Mouse (Mus musculus) limb, embryonic 14.5 days (tissue): ENCODE measurements around the gene Cyp2j7. TPM values are rescaled to one million over a fixed set of nuclear protein-coding genes. Genes with fewer than 3 reads are reported as not detected.

Experiments used
- ATAC-seq: fragments of 200-750 bp; cut with Nextera tagmentation; 2 replicates; pipeline ENCODE4 v1.8.0; 2017; ENCODE audit warnings: low read depth, moderate number of reproducible peaks, moderate TSS enrichment; ENCODE audit not compliant: low FRiP score
- DNase-seq: peaks from one replicate; pipeline ENCODE4 v3.0.0-alpha.2; 2015; ENCODE audit warnings: low spot score
- H3K27ac ChIP-seq: fragments of 300-500 bp; sonication (generic); replicated peaks from 2 replicates; pipeline ENCODE4 v1.5.1; 2014; ENCODE audit warnings: low read depth, mild to moderate bottlenecking, low read length, moderate library complexity, mixed read lengths
- H3K27me3 ChIP-seq: fragments of 300-500 bp; sonication (generic); 2 replicates; pipeline ENCODE4 v1.6.1; 2014; ENCODE audit warnings: low read length, mixed read lengths; ENCODE audit not compliant: control insufficient read depth, insufficient read depth
- H3K36me3 ChIP-seq: fragments of 300-500 bp; sonication (generic); 2 replicates; pipeline ENCODE4 v1.6.1; 2014; ENCODE audit warnings: mild to moderate bottlenecking, low read length, moderate library complexity, mixed read lengths; ENCODE audit not compliant: control insufficient read depth, insufficient read depth
- H3K4me1 ChIP-seq: fragments of 300-500 bp; sonication (generic); 2 replicates; pipeline ENCODE4 v1.6.1; 2014; ENCODE audit warnings: antibody characterized with exemption, low read length, mixed read lengths; ENCODE audit not compliant: control insufficient read depth, insufficient read depth
- H3K4me2 ChIP-seq: fragments of 300-500 bp; sonication (generic); replicated peaks from 2 replicates; pipeline ENCODE4 v1.6.1; 2014; ENCODE audit warnings: low read depth, mild to moderate bottlenecking, low read length, moderate library complexity; ENCODE audit not compliant: severe bottlenecking
- H3K4me3 ChIP-seq: fragments of 300-500 bp; sonication (generic); replicated peaks from 2 replicates; pipeline ENCODE4 v1.5.1; 2014; ENCODE audit warnings: low read length
- H3K9ac ChIP-seq: fragments of 300-500 bp; sonication (generic); 2 replicates; pipeline ENCODE4 v1.6.1; 2014; ENCODE audit warnings: mild to moderate bottlenecking, low read depth, low read length, moderate library complexity; ENCODE audit not compliant: severe bottlenecking
- H3K9me3 ChIP-seq: fragments of 300-500 bp; sonication (generic); 2 replicates; pipeline ENCODE4 v1.6.1; 2016; ENCODE audit warnings: low read length; ENCODE audit not compliant: control insufficient read depth
- POLR2A ChIP-seq: fragments of 200-500 bp; IDR thresholded peaks from 2 replicates; pipeline ENCODE4 v1.8.0; 2012; ENCODE audit warnings: inconsistent platforms, mild to moderate bottlenecking, moderate library complexity, borderline replicate concordance; ENCODE audit not compliant: insufficient read depth, insufficient read length; ENCODE audit errors: extremely low read depth
- WGBS: fragments of 180-500 bp; shearing (Covaris S2); extraction: QIAGEN DNeasy Blood & Tissue Kit; methylation state at CpG from one replicate; pipeline ENCODE4 v1.1.7; 2014; 5-methylcytosine and 5-hydroxymethylcytosine counted together
- polyA plus RNA-seq, 2 experiments: library from polyadenylated mRNA; depleted of rRNA in 1 of 2; stranded (reverse) in 1 of 2; unstranded in 1 of 2; fragments of >200 nt; fragmentation: Nextera tagmentation in 1 of 2; extraction: Ambion mirVana in 1 of 2; gene quantifications; 2 replicates each; pipeline versions ENCODE4 v1.2.1 to v1.2.3; 2012 to 2014

Cyp2j7 gene
- polyA plus RNA-seq, 2 experiments = not detected

DNA sequence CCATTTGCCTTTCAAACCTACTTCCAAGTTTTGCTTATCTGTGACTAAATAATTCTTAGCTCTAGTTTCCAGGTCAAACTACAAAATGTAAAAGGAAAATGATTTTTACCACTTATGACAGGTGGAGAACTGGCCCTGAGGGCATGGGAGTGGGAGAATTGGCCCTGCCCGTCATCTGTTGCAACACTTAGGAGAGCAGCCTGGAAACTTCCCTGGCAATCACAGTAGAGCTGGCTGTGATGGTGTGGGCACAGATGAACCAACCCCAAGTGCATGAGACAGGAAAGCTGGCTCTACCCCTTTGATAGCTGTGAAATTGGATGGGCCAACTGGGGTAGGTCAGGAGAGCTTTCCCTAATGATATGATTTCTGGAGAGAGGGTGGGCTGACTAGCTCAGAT is 73.6 kb downstream of the Cyp2j7 start:
- Histone ChIP-seq H3K36me3 (no peaks in the 10 kb centered on the region), H3K4me1 (no peaks in the 10 kb centered on the region), H3K9ac (no peak overlapping the region), H3K27me3 (no peaks in the 10 kb centered on the region), H3K4me2 (no peak overlapping the region), H3K4me3 (no peak overlapping the region), H3K9me3 (no peaks in the 10 kb centered on the region), H3K27ac (no peak overlapping the region)
- ATAC-seq = no peak
- DNase-seq = no peak
- WGBS = 70% methylated on average over 1 of the region's 1 CpGs
- TF ChIP-seq POLR2A = no peak

- H3K9ac ChIP-seq = no peak overlapping the region
- H3K27me3 ChIP-seq = no peaks in the 10 kb centered on the region
- no peak overlapping the region for H3K27ac ChIP-seq
- DNase-seq (no peak), ATAC-seq (no peak)
- no peak for TF ChIP-seq POLR2A
- H3K4me3 ChIP-seq = no peak overlapping the region
- no peak overlapping the region for H3K4me2 ChIP-seq
- no peaks in the 10 kb centered on the region for H3K36me3 ChIP-seq
- H3K4me1 ChIP-seq = no peaks in the 10 kb centered on the region
- 79% methylated on average over 1 of the region's 1 CpGs for WGBS
- no peaks in the 10 kb centered on the region for H3K9me3 ChIP-seq
Observed at GRCm38 (mm10) chr4:96161575-96161974, 74.9 kb downstream of the Cyp2j7 start.

Other genes with a start within 250 kb of the Cyp2j7 start
- gene Cyp2j13, start 159.1 kb downstream of the Cyp2j7 start, polyA plus RNA-seq (2012; rRNA removed) = 0.08 TPM in 1 of 2 replicates, not detected in the other
- gene Cyp2j13, start 159.1 kb downstream of the Cyp2j7 start, polyA plus RNA-seq (2014; fragmentation: Nextera tagmentation; extraction: Ambion mirVana) = not detected in 2 replicates
- gene Cyp2j12, start 95.5 kb downstream of the Cyp2j7 start, polyA plus RNA-seq (2012; rRNA removed) = not detected in 2 replicates
- not detected in 2 replicates for gene Cyp2j12, start 95.5 kb downstream of the Cyp2j7 start, polyA plus RNA-seq (2014; fragmentation: Nextera tagmentation; extraction: Ambion mirVana)
- gene Cyp2j11, start 112.0 kb upstream of the Cyp2j7 start, polyA plus RNA-seq (2012; rRNA removed) = not detected in 2 replicates
- not detected in 2 replicates for gene Cyp2j11, start 112.0 kb upstream of the Cyp2j7 start, polyA plus RNA-seq (2014; fragmentation: Nextera tagmentation; extraction: Ambion mirVana)